Mouse (Mus musculus): Measurements from ENCODE around the gene Sox1. TPM values are rescaled to one million over a fixed set of nuclear protein-coding genes. Genes with fewer than 3 reads are reported as not detected.

Gene Sox1
- total and polyA plus RNA-seq, 2 experiments from 2014 or later, result 2.6 to 16.8 TPM

DNA sequence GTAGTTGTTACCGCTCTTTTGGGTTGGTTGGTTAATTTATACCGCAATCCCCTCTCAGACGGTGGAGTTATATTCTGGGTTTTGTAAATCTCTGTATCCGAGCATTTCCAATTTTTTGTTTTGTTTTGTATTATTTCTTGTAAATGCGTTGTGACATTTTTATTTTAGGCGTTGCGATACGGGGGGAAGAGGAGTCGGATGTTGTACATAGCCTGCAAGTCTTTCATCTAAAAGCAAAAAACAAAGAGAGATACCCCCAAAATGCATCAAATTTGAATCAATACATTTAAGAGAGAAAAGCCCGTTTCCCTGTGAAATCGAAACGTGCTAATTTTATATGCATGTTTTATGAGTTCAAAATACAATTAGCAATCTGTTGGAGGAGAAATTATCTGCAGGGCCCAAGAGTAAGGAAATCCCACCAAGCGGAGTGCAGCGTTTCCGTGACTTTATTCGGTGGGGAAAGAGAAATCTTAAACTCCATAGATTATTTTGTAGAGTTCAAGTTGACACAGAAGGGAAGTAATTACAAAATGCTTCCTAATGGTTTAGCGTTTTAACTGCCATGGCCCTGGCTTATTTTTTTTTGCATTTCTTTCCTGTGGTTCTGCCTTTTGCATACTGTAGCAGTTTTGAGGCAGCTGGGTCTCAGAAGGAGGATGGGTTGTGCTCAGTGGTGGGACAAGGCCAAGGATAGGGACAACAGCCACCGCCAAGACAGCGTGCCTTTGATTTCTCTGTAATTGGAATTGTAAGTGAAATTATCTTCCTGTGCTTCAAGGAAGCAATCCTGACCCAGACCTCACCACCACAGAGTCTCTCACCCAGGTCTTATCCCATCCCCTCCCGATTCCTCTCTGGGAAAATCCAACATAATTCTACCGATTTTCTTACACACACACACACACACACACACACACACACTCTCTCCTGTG is 3.2 kb downstream of the Sox1 start:
- Histone ChIP-seq H3K4me3 (ENCODE audit: low read depth, low read length) (peak overlapping the region; percentile 44), H3K9me3 (ENCODE audit: low read length) (no peaks in the 10 kb centered on the region), H3K4me1 (ENCODE audit: insufficient read depth, low read length) (no peaks in the 10 kb centered on the region), H3K27ac (ENCODE audit: low read depth, low read length) (peak overlapping the region; percentile 72), H3K4me2 (ENCODE audit: low read depth, low read length, poor library complexity, severe bottlenecking) (peak overlapping the region; percentile 22), H3K27me3 (ENCODE audit: insufficient read depth, low read length) (peaks cover 49% of the 10 kb centered on the region), H3K36me3 (ENCODE audit: insufficient read depth, low read length) (no peaks in the 10 kb centered on the region), H3K9ac (replicated peaks; ENCODE audit: low read length, poor library complexity, severe bottlenecking) (peak overlapping the region; percentile 56; the same call in 1 of the 2 replicates)
- 5% methylated on average over 21 of the region's 21 CpGs for WGBS
- TF ChIP-seq CTCF (IDR thresholded peaks at IDR 0.05), result no peak
- no peak for ATAC-seq (ENCODE audit: low FRiP score)
- no peak for DNase-seq (ENCODE audit: low spot score)

GRCm38 (mm10) chr8:12399421-12400205 is 4.5 kb downstream of the Sox1 start:
- WGBS, result 21% methylated on average over 5 of the region's 5 CpGs
- Histone ChIP-seq H3K4me2 (ENCODE audit: low read depth, low read length, poor library complexity, severe bottlenecking) (peak overlapping the region; percentile 38), H3K9ac (replicated peaks; ENCODE audit: low read length, poor library complexity, severe bottlenecking) (0 out of 2 replicates have a peak overlapping the region, but pooled peaks have one; percentile 8), H3K36me3 (ENCODE audit: insufficient read depth, low read length) (no peaks in the 10 kb centered on the region), H3K27ac (ENCODE audit: low read depth, low read length) (no peak overlapping the region), H3K9me3 (ENCODE audit: low read length) (no peaks in the 10 kb centered on the region), H3K4me1 (ENCODE audit: insufficient read depth, low read length) (no peaks in the 10 kb centered on the region), H3K27me3 (ENCODE audit: insufficient read depth, low read length) (peaks cover 50% of the 10 kb centered on the region), H3K4me3 (ENCODE audit: low read depth, low read length) (peak overlapping the region; percentile 20)
- no peak for DNase-seq (ENCODE audit: low spot score)
- ATAC-seq (ENCODE audit: low FRiP score), result no peak
- TF ChIP-seq CTCF (IDR thresholded peaks at IDR 0.05), result no peak

GRCm38 (mm10) chr8:12400611-12401390 is 5.7 kb downstream of the Sox1 start:
- WGBS, result 2% methylated on average over 41 of the region's 44 CpGs
- peaks cover 41% of the 10 kb centered on the region for H3K27me3 ChIP-seq (ENCODE audit: insufficient read depth, low read length)
- peak; percentile 78 for ATAC-seq (ENCODE audit: low FRiP score)

GRCm38 (mm10) chr8:12401391-12402270 is 6.5 kb downstream of the Sox1 start:
- ATAC-seq (ENCODE audit: low FRiP score) (peak; percentile 14), DNase-seq (ENCODE audit: low spot score) (no peak)
- no peaks in the 10 kb centered on the region for H3K9me3 ChIP-seq (ENCODE audit: low read length)
- peak overlapping the region; percentile 63 for H3K27ac ChIP-seq (ENCODE audit: low read depth, low read length)
- no peak overlapping the region for H3K9ac ChIP-seq (replicated peaks; ENCODE audit: low read length, poor library complexity, severe bottlenecking)
- H3K36me3 ChIP-seq (ENCODE audit: insufficient read depth, low read length), result no peaks in the 10 kb centered on the region
- H3K27me3 ChIP-seq (ENCODE audit: insufficient read depth, low read length), result peaks cover 41% of the 10 kb centered on the region
- peak overlapping the region; percentile 23 for H3K4me3 ChIP-seq (ENCODE audit: low read depth, low read length)
- no peaks in the 10 kb centered on the region for H3K4me1 ChIP-seq (ENCODE audit: insufficient read depth, low read length)
- 2% methylated on average over 35 of the region's 35 CpGs for WGBS
- peak overlapping the region; percentile 43 for H3K4me2 ChIP-seq (ENCODE audit: low read depth, low read length, poor library complexity, severe bottlenecking)
- no peak for TF ChIP-seq CTCF (IDR thresholded peaks at IDR 0.05)

More at GRCm38 (mm10) chr8:12400611-12401390, 5.7 kb downstream of the Sox1 start:
- H3K36me3 ChIP-seq (ENCODE audit: insufficient read depth, low read length), result no peaks in the 10 kb centered on the region
- peak; percentile 71 for DNase-seq (ENCODE audit: low spot score)
- no peak for TF ChIP-seq CTCF (IDR thresholded peaks at IDR 0.05)
- peak overlapping the region; percentile 43 for H3K4me2 ChIP-seq (ENCODE audit: low read depth, low read length, poor library complexity, severe bottlenecking)
- peak overlapping the region; percentile 63 for H3K27ac ChIP-seq (ENCODE audit: low read depth, low read length)
- H3K4me3 ChIP-seq (ENCODE audit: low read depth, low read length), result peak overlapping the region; percentile 23
- no peaks in the 10 kb centered on the region for H3K9me3 ChIP-seq (ENCODE audit: low read length)
- H3K9ac ChIP-seq (replicated peaks; ENCODE audit: low read length, poor library complexity, severe bottlenecking), result no peak overlapping the region
- H3K4me1 ChIP-seq (ENCODE audit: insufficient read depth, low read length), result no peaks in the 10 kb centered on the region

DNA sequence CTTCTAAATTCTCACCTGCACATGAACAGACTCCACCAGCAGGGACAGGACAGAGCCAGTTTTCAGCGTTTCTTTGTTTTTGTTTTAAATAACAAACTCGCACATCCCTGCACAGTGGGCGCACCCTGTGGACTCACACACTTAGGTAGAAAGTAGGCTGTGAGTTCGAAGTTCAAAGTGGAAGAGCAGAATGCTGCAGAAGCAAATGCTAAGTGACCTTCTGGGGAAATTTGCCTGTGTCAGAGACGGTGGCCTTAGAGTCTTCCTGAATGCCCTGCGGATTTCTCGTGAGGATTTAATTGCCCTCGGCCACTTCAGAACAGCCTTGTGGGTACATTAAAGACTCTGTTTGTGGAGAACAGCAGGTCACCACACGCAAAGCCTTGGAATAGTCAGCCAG is 7.6 kb downstream of the Sox1 start:
- H3K27ac ChIP-seq (ENCODE audit: low read depth, low read length), result no peak overlapping the region
- WGBS, result 16% methylated on average over 9 of the region's 9 CpGs
- TF ChIP-seq CTCF (IDR thresholded peaks at IDR 0.05), result 0 out of 2 replicates have a peak, but pooled peaks have one; percentile 24
- H3K27me3 ChIP-seq (ENCODE audit: insufficient read depth, low read length), result peaks cover 33% of the 10 kb centered on the region
- no peak overlapping the region for H3K4me3 ChIP-seq (ENCODE audit: low read depth, low read length)
- H3K36me3 ChIP-seq (ENCODE audit: insufficient read depth, low read length), result no peaks in the 10 kb centered on the region
- H3K4me2 ChIP-seq (ENCODE audit: low read depth, low read length, poor library complexity, severe bottlenecking), result no peak overlapping the region
- ATAC-seq (ENCODE audit: low FRiP score) (no peak), DNase-seq (ENCODE audit: low spot score) (no peak)
- no peaks in the 10 kb centered on the region for H3K9me3 ChIP-seq (ENCODE audit: low read length)
- H3K4me1 ChIP-seq (ENCODE audit: insufficient read depth, low read length), result no peaks in the 10 kb centered on the region
- H3K9ac ChIP-seq (replicated peaks; ENCODE audit: low read length, poor library complexity, severe bottlenecking), result no peak overlapping the region
